Mouse (Mus musculus) G1E (cell line): ENCODE results near the gene Fgfr2.

ENCODE experiments used
- CTCF ChIP-seq: IDR thresholded peaks from 2 replicates; pipeline ENCODE4 v1.5.1; 2012; ENCODE audit warnings: low read depth, low read length, inconsistent platforms, mixed read lengths
- GATA1 ChIP-seq: IDR thresholded peaks from 2 replicates; pipeline ENCODE4 v1.6.1; 2012; ENCODE audit warnings: borderline replicate concordance, low read length, inconsistent platforms, mixed read lengths
- GATA2 ChIP-seq: IDR thresholded peaks from 2 replicates; pipeline ENCODE4 v1.6.1; 2012; ENCODE audit warnings: low read depth, low read length, inconsistent platforms, borderline replicate concordance
- TAL1 ChIP-seq: conservative IDR thresholded peaks from 2 replicates; pipeline ENCODE4 v1.6.1; 2012; ENCODE audit warnings: low read depth, low read length, inconsistent platforms, mixed read lengths

DNA sequence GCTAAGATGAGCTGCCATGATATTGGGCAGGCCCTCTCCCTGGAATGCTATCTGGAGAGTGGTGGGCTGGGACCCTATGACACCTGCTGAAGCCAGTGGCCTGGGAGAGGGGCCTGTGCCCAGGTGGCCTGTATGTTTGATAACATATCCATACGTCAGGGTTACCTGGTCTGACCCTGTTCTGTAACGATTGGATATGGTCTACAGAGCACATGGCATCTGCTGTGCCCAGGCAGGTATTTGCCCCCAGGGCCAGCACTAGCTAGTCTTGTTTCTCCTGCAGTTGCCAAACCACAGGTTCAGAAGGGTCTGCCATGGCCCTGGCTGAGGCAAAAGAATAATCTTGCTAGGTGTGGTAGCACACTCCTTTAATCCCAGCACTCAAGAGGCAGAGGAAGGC is 429.6 kb downstream of the Fgfr2 start:
- no peak for TF ChIP-seq TAL1
- TF ChIP-seq CTCF: no peak
- TF ChIP-seq GATA1: no peak
- TF ChIP-seq GATA2: no peak
